Mouse (Mus musculus) limb, embryonic 11.5 days (tissue): Measurements from ENCODE around the gene Ipo4. TPM values are rescaled to one million over a fixed set of nuclear protein-coding genes. Genes with fewer than 3 reads are reported as not detected.

ENCODE experiments used
- ATAC-seq: fragments of 200-750 bp; cut with Nextera tagmentation; 2 replicates; pipeline ENCODE4 v1.8.0; 2017; ENCODE audit warnings: low read depth; ENCODE audit not compliant: insufficient number of reproducible peaks, low FRiP score, low TSS enrichment
- DNase-seq: peaks from one replicate; pipeline ENCODE4 v3.0.0-alpha.2; 2015; ENCODE audit warnings: low spot score
- H3K27ac ChIP-seq: fragments of 300-500 bp; sonication (generic); replicated peaks from 2 replicates; pipeline ENCODE4 v1.5.1; 2014; ENCODE audit warnings: low read depth, mild to moderate bottlenecking, low read length
- H3K27me3 ChIP-seq: fragments of 300-500 bp; sonication (generic); 2 replicates; pipeline ENCODE4 v1.6.1; 2014; ENCODE audit warnings: mild to moderate bottlenecking, low read length, mixed read lengths; ENCODE audit not compliant: control insufficient read depth, insufficient read depth
- H3K36me3 ChIP-seq: fragments of 300-500 bp; sonication (generic); 2 replicates; pipeline ENCODE4 v1.6.1; 2014; ENCODE audit warnings: mild to moderate bottlenecking, low read length, moderate library complexity, mixed read lengths; ENCODE audit not compliant: control insufficient read depth, insufficient read depth
- H3K4me1 ChIP-seq: fragments of 300-500 bp; sonication (generic); 2 replicates; pipeline ENCODE4 v1.6.1; 2014; ENCODE audit warnings: low read length, mixed read lengths; ENCODE audit not compliant: control insufficient read depth, insufficient read depth
- H3K4me2 ChIP-seq: fragments of 300-500 bp; sonication (generic); 2 replicates; pipeline ENCODE4 v1.6.1; 2014; ENCODE audit warnings: low read depth, mild to moderate bottlenecking, moderate library complexity; ENCODE audit not compliant: severe bottlenecking
- H3K4me3 ChIP-seq: fragments of 300-500 bp; sonication (generic); 2 replicates; pipeline ENCODE4 v1.5.1; 2014; ENCODE audit warnings: low read depth, low read length
- H3K9ac ChIP-seq: fragments of 300-500 bp; sonication (generic); 2 replicates; pipeline ENCODE4 v1.6.1; 2014; ENCODE audit warnings: mild to moderate bottlenecking, low read length
- H3K9me3 ChIP-seq: fragments of 300-500 bp; sonication (generic); 2 replicates; pipeline ENCODE4 v1.6.1; 2016; ENCODE audit warnings: low read length; ENCODE audit not compliant: control insufficient read depth
- WGBS: fragments of 180-500 bp; shearing (Covaris S2); extraction: QIAGEN DNeasy Blood & Tissue Kit; methylation state at CpG from one replicate; pipeline ENCODE4 v1.1.7; 2014; 5-methylcytosine and 5-hydroxymethylcytosine counted together
- polyA plus RNA-seq: library from polyadenylated mRNA; unstranded; fragments of >200 nt; fragmentation: Nextera tagmentation; extraction: Ambion mirVana; gene quantifications from 2 replicates; pipeline ENCODE4 v1.2.1, GENCODE M21; 2014

Ipo4 gene
- polyA plus RNA-seq, 1 experiment from 2014 or later: 100 TPM

DNA sequence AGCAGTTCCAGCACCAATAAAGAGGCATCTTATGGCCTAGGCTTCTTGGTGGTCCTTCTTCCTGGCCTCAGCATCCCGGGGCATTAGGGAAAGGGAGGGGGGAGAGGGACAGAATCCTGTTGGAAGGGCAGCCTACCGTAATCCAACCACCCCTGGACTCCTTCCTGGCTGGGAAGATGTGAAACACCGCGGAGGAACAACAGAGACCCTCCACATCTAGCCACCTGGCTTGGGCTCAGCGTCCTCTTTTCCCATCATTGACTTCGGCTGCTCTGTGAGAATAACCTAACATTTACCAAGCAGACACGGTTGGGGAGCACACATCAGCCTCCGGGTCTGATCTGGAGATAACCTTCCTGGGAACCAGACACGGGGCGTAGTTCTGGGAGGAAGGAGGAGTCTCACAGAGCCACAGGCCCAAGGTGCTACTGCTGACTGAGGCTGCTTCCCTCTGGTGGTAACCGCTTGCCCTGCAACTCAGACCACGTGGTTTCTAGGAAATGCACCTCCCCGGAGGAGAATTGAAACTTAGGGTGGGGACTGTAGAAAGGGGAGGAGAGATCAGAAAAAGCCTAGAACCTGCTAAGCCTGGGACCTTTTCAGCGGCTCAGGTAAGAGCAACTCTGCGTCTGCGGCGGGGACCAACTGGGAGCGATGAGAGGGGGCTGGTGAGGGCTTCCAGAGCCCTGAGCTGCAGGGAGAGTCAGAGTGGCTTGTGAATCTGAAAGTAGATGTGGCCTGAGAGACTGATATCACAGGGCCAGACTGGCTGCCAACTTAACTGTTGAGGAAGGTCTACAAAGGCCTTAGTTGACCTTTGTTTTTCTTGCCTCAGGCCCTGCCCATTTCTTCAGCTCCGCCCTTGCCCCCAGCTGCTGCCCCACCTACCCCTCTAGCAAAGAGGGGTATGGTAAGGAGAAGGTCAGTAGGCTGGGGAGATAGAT, 31.9 kb downstream of the Ipo4 start:
- Histone ChIP-seq H3K9ac (peak overlapping the region; percentile 38; the same call in 1 of the 2 replicates), H3K4me2 (peak overlapping the region; percentile 32; the same call in 1 of the 2 replicates), H3K27ac (0 out of 2 replicates have a peak overlapping the region, but pooled peaks have one; percentile 16), H3K27me3 (no peaks in the 10 kb centered on the region), H3K4me1 (no peaks in the 10 kb centered on the region), H3K4me3 (peak overlapping the region; percentile 10), H3K36me3 (peaks cover 23% of the 10 kb centered on the region), H3K9me3 (no peaks in the 10 kb centered on the region)
- DNase-seq: peak; percentile 89
- WGBS: 13% methylated on average over 19 of the region's 19 CpGs
- ATAC-seq: peak; percentile 81

DNA sequence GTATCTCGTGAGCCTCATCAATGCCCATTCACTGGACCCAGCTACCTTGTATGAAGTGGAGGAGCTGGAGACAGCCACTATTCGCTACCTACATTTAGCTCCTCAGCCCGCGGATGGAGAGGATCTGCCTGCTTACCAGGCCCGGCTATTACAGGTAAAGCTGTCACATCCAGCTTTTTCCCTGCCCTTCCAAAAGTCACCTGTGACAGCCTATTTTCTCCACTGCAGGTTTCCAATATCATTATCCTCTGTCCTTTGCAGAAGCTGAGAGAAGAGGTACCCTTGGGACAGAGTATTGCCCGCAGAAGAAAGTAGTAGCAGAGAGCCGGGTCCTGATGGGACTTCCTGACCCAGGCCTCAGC, 32.5 kb downstream of the Ipo4 start, which contains the start of gene Irf9:
Gene Irf9, plus strand, starts transcription at position 301 of the 362 bp plus-strand sequence.
- Histone ChIP-seq H3K4me2 (peak within 1 kb of the TSS; percentile 32; the same call in 1 of the 2 replicates), H3K27me3 (no peaks in the 10 kb centered on the region), H3K4me3 (peak within 1 kb of the TSS; percentile 10), H3K36me3 (peaks cover 22% of the 10 kb centered on the region), H3K9me3 (no peaks in the 10 kb centered on the region), H3K9ac (peak within 1 kb of the TSS; percentile 38; the same call in 1 of the 2 replicates), H3K4me1 (no peaks in the 10 kb centered on the region), H3K27ac (0 out of 2 replicates have a peak within 1 kb of the TSS, but pooled peaks have one; percentile 16)
- no peak for DNase-seq
- ATAC-seq: no peak
- WGBS: 82% methylated on average over 7 of the region's 7 CpGs

GRCm38 (mm10) chr14:55598521-55599390, 37.0 kb downstream of the Ipo4 start:
- no peaks in the 10 kb centered on the region for H3K27me3 ChIP-seq
- H3K27ac ChIP-seq: no peak overlapping the region
- 92% methylated on average over 21 of the region's 21 CpGs for WGBS

DNA sequence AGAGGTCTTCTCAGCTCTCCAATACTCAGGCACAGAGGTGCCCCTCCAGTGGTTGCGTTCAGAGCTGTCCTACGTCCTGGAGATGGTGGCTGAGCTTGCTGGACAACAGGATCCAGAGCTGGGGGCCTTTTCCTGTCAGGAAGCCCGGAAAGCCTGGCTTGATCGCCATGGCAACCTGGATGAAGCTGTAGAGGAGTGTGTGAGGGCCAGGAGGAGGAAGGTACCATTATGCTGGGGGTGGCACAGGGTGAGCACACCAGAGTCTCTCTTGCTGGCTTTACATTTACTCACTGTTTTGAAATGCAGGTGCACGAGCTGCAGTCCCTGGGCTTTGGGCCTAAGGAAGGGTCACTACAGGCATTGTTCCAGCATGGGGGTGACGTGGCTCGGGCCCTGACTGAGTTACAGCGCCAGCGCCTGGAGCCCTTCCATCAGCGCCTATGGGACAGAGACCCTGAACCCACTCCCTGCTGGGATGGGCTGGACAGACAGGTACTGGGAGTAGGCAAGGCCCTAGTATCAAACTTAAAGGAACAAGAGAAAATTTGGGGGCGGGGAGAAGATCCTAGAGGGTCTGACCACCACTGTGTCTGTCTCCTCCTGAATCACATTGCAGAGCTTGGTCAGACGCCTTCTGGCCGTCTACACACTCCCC, 39.6 kb downstream of the Ipo4 start:
- Histone ChIP-seq H3K4me3 (no peak overlapping the region), H3K9ac (no peak overlapping the region), H3K9me3 (no peaks in the 10 kb centered on the region), H3K4me1 (peaks cover 6% of the 10 kb centered on the region; the same call in 1 of the 2 replicates), H3K4me2 (no peak overlapping the region), H3K36me3 (peaks cover 25% of the 10 kb centered on the region), H3K27me3 (no peaks in the 10 kb centered on the region), H3K27ac (no peak overlapping the region)
- ATAC-seq: no peak
- 85% methylated on average over 13 of the region's 13 CpGs for WGBS
- no peak for DNase-seq

More at GRCm38 (mm10) chr14:55598521-55599390, 37.0 kb downstream of the Ipo4 start:
- Histone ChIP-seq H3K4me3 (no peak overlapping the region), H3K36me3 (peaks cover 32% of the 10 kb centered on the region), H3K4me1 (no peaks in the 10 kb centered on the region), H3K4me2 (no peak overlapping the region), H3K9ac (no peak overlapping the region), H3K9me3 (no peaks in the 10 kb centered on the region)
- DNase-seq (no peak), ATAC-seq (no peak)

GRCm38 (mm10) chr14:55592226-55592625, 43.5 kb downstream of the Ipo4 start:
- ATAC-seq (no peak), DNase-seq (no peak)
- WGBS: 5% methylated on average over 16 of the region's 16 CpGs
- Histone ChIP-seq H3K4me2 (peak overlapping the region; percentile 92), H3K9ac (peak overlapping the region; percentile 84), H3K27ac (peak overlapping the region; percentile 36; the same call in 1 of the 2 replicates), H3K36me3 (peaks cover 10% of the 10 kb centered on the region; the same call in 1 of the 2 replicates), H3K27me3 (no peaks in the 10 kb centered on the region), H3K4me3 (peak overlapping the region; percentile 97), H3K4me1 (peaks cover 6% of the 10 kb centered on the region; the same call in 1 of the 2 replicates), H3K9me3 (no peaks in the 10 kb centered on the region)

DNA sequence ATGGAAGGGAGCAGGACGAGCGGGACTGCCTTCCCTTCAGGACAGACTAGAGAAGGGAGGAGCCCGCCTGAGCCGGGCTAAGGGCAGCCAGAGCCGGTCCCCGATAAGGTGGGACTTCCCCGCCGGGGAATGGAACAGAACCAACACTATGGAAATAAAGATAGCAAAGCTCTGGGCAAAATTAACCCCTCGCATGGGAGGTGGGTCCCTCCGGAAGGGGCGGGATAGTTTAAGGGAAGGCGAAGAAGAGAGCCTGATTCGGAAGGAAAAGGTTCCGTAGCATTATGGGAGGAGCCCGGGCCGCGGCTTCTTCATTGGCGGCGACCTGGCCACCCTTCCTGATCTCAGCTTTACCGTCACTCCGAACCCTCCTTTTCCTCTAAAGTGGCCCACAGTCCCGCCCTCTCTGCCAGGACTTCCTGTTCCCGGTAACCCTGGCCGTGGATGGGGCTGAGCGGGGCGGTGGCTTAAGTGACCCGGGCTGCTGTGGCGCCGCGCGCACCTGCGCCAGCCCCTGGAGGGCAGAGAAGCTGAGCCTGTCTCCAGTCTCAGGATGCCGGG, 44.3 kb downstream of the Ipo4 start, which contains the start of gene Rnf31:
Gene Rnf31, plus strand, starts transcription at position 378 of the 561 bp plus-strand sequence.
- ATAC-seq (peak; percentile 80), DNase-seq (peak; percentile 91)
- H3K27me3 ChIP-seq: no peaks in the 10 kb centered on the region
- peaks cover 8% of the 10 kb centered on the region; the same call in 1 of the 2 replicates for H3K36me3 ChIP-seq
- peak within 1 kb of the TSS; percentile 97 for H3K4me3 ChIP-seq
- peak within 1 kb of the TSS; percentile 87 for H3K27ac ChIP-seq
- no peaks in the 10 kb centered on the region for H3K9me3 ChIP-seq
- H3K4me2 ChIP-seq: peak within 1 kb of the TSS; percentile 92
- under 1% methylated on average over 33 of the region's 33 CpGs for WGBS
- peaks cover 6% of the 10 kb centered on the region; the same call in 1 of the 2 replicates for H3K4me1 ChIP-seq
- peak within 1 kb of the TSS; percentile 84 for H3K9ac ChIP-seq

- under 1% methylated on average over 22 of the region's 22 CpGs for WGBS
- Histone ChIP-seq H3K27ac (peak within 1 kb of the TSS; percentile 87), H3K9me3 (no peaks in the 10 kb centered on the region), H3K4me1 (peaks cover 6% of the 10 kb centered on the region; the same call in 1 of the 2 replicates), H3K27me3 (no peaks in the 10 kb centered on the region), H3K4me3 (peak within 1 kb of the TSS; percentile 97), H3K36me3 (peaks cover 2% of the 10 kb centered on the region; the same call in 1 of the 2 replicates), H3K9ac (peak within 1 kb of the TSS; percentile 84), H3K4me2 (peak within 1 kb of the TSS; percentile 92)
- ATAC-seq (peak; percentile 96), DNase-seq (peak; percentile 90)
Observed at GRCm38 (mm10) chr14:55590748-55591330, 44.9 kb downstream of the Ipo4 start, which contains the start of gene Psme2. Gene Psme2, minus strand, starts transcription at chr14:55591113.
